Mouse (Mus musculus): Measurements from ENCODE around the gene Sept12. TPM values are rescaled to one million over a fixed set of nuclear protein-coding genes. Genes with fewer than 3 reads are reported as not detected.

The Sept12 gene
- total RNA-seq, 2 experiments from 2014 or later = not detected

GRCm38 (mm10) chr16:4937351-4938190, 60.1 kb downstream of the Sept12 start:
- DNase-seq = no peak

Other genes starting within 250 kb of the Sept12 start
- 100 to 1,000 TPM in 1 of 2 experiments, 10 to 100 TPM in 1; 96.3 to 105 TPM for gene Cdip1, start 207.6 kb downstream of the Sept12 start, total RNA-seq (2021)
- gene 4930562C15Rik, start 162.4 kb downstream of the Sept12 start, total RNA-seq (2021) = not detected
- gene Ubald1, start 117.5 kb downstream of the Sept12 start, total RNA-seq (2021) = 10 to 100 TPM; 22.6 to 24.8 TPM
- 100 to 1,000 TPM; 170 to 187 TPM for gene Mgrn1, start 111.6 kb downstream of the Sept12 start, total RNA-seq (2021)
- 10 to 100 TPM; 50.7 to 51.3 TPM for gene Nudt16l1, start 59.1 kb downstream of the Sept12 start, total RNA-seq (2021)
- gene Anks3, start 33.6 kb downstream of the Sept12 start, total RNA-seq (2021) = 10 to 100 TPM; 22.4 to 24.3 TPM
- not detected for gene Smim22, start 9.4 kb upstream of the Sept12 start, total RNA-seq (2021)
- gene Rogdi, start 15.7 kb upstream of the Sept12 start, total RNA-seq (2021) = 10 to 100 TPM; 25.2 to 27.6 TPM
- 10 to 100 TPM; 63.3 to 66.4 TPM for gene Glyr1, start 52.0 kb upstream of the Sept12 start, total RNA-seq (2021)
- 10 to 100 TPM; 34.8 to 37.5 TPM for gene Ubn1, start 52.2 kb upstream of the Sept12 start, total RNA-seq (2021)
- gene Ppl, start 134.6 kb upstream of the Sept12 start, total RNA-seq (2021) = 1 to 10 TPM; 2.4 to 2.5 TPM
- under 1 TPM; 0.10 to 0.16 TPM for gene Sec14l5, start 149.3 kb upstream of the Sept12 start, total RNA-seq (2021)
- 1 to 10 TPM; 6.1 to 7.9 TPM for gene Nagpa, start 206.2 kb upstream of the Sept12 start, total RNA-seq (2021)
- 10 to 100 TPM; 16.9 to 20.7 TPM for gene AU021092, start 224.4 kb upstream of the Sept12 start, total RNA-seq (2021)
- gene Alg1, start 235.8 kb upstream of the Sept12 start, total RNA-seq (2021) = 10 to 100 TPM; 15.8 to 17.5 TPM